Mouse (Mus musculus) intestine, postnatal 0 days (tissue): Measurements from ENCODE around the gene Akap5. TPM values are rescaled to one million over a fixed set of nuclear protein-coding genes. Genes with fewer than 3 reads are reported as not detected.

Experiments used
- ATAC-seq: fragments of 200-750 bp; cut with Nextera tagmentation; 2 replicates; pipeline ENCODE4 v1.8.0; 2017; ENCODE audit warnings: mild to moderate bottlenecking, moderate TSS enrichment, moderate library complexity
- H3K27ac ChIP-seq: fragments of 300-500 bp; sonication (generic); 2 replicates; pipeline ENCODE4 v1.5.1; 2014; ENCODE audit warnings: mild to moderate bottlenecking, low read depth, low read length, moderate library complexity
- H3K27me3 ChIP-seq: fragments of 300-500 bp; sonication (generic); replicated peaks from 2 replicates; pipeline ENCODE4 v1.6.1; 2014; ENCODE audit warnings: low read length, mixed read lengths; ENCODE audit not compliant: control insufficient read depth, insufficient read depth
- H3K36me3 ChIP-seq: fragments of 300-500 bp; sonication (generic); 2 replicates; pipeline ENCODE4 v1.6.1; 2014; ENCODE audit warnings: mild to moderate bottlenecking, moderate library complexity; ENCODE audit not compliant: control insufficient read depth, insufficient read depth
- H3K4me1 ChIP-seq: fragments of 300-500 bp; sonication (generic); replicated peaks from 2 replicates; pipeline ENCODE4 v1.6.1; 2014; ENCODE audit warnings: antibody characterized with exemption, low read length, mixed read lengths; ENCODE audit not compliant: control insufficient read depth, insufficient read depth
- H3K4me2 ChIP-seq: fragments of 300-500 bp; sonication (generic); replicated peaks from 2 replicates; pipeline ENCODE4 v1.6.1; 2014; ENCODE audit warnings: low read depth, mild to moderate bottlenecking, moderate library complexity
- H3K4me3 ChIP-seq: fragments of 300-500 bp; sonication (generic); 2 replicates; pipeline ENCODE4 v1.5.1; 2014; ENCODE audit warnings: low read depth, low read length
- H3K9ac ChIP-seq: fragments of 300-500 bp; sonication (generic); 2 replicates; pipeline ENCODE4 v1.6.1; 2014; ENCODE audit warnings: mild to moderate bottlenecking, low read depth, low read length
- H3K9me3 ChIP-seq: fragments of 300-500 bp; sonication (generic); 2 replicates; pipeline ENCODE4 v1.6.1; 2016; ENCODE audit warnings: mixed run types; ENCODE audit not compliant: control insufficient read depth
- CTCF ChIP-seq: sonication (generic); IDR thresholded peaks from 2 replicates; pipeline ENCODE4 v1.5.1; 2016; ENCODE audit warnings: low read depth, mild to moderate bottlenecking, control low read depth, antibody characterized with exemption, moderate library complexity
- WGBS: fragments of 180-500 bp; shearing (Covaris S2); extraction: QIAGEN DNeasy Blood & Tissue Kit; methylation state at CpG from one replicate; pipeline ENCODE4 v1.1.7; 2014; 5-methylcytosine and 5-hydroxymethylcytosine counted together
- polyA plus RNA-seq: library from polyadenylated mRNA; unstranded; fragments of >200 nt; fragmentation: Nextera tagmentation; extraction: Ambion mirVana; gene quantifications from 2 replicates; pipeline ENCODE4 v1.2.1, GENCODE M21; 2015

The Akap5 gene
- polyA plus RNA-seq, 1 experiment from 2014 or later: 0.85 TPM

DNA sequence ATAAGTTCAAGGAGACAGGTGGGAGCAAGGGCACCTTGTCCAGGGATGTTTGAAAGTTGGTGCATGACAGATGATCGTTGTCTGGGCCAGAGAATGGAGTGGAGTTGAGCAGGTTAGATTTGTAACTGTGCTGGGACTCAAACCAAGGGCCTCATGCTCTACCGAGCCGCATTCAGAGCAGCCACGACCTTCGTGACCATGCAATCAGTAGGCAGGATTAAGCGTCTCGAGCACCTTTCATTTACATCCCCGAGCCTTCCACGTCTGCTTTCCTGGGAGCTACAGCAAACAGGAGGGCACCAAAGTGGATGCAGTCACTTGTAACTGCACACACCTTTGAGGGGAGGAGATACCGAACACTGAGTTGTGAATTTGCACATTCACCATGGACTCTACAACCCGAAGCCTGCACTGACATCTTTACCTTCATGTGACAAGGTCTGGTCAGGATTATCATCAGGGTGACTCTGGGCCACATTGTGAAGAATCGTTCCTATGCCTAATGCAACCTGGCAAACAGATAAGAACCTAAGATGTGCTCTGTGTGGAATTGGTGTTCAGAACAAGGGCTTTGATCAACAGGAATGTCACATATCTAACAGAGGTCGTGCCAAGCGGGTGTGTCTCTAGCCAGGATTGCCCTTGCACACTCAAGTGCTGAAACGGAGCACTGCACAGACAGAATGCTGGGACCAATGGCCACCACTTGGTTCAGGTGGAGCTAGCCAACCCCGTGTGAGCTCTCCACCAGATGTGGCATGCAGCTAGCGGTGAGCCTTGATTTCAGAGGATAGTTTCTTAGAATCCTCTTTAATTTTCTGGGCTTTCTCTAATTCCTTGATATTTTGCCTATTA is 11.6 kb downstream of the Akap5 start:
- Histone ChIP-seq H3K9ac (no peak overlapping the region), H3K36me3 (no peaks in the 10 kb centered on the region), H3K4me2 (no peak overlapping the region), H3K9me3 (no peaks in the 10 kb centered on the region), H3K27ac (no peak overlapping the region), H3K27me3 (no peaks in the 10 kb centered on the region), H3K4me1 (no peaks in the 10 kb centered on the region), H3K4me3 (no peak overlapping the region)
- WGBS: 64% methylated on average over 17 of the region's 17 CpGs
- TF ChIP-seq CTCF: no peak
- ATAC-seq: no peak

DNA sequence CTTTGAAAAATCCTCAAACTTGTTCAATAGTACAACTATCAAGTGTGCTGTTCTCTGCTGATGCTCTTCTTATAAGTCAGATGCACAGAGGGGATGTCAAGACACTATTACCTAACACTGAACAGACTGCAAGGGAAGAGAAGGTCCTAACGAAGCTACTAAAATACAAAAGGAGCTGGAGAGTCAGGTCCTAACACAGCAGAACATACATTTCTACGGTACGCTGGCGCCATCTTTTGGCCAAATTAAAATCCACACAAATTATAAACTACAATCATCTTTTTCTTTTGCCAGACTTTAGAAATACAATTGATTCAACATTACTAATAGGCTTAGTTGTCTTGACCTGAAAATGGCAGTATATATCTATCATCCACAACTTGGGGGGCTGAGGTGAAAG is 16.4 kb downstream of the Akap5 start:
- H3K36me3 ChIP-seq: no peaks in the 10 kb centered on the region
- H3K27ac ChIP-seq: no peak overlapping the region
- no peak overlapping the region for H3K9ac ChIP-seq
- WGBS: 7% methylated on average over 4 of the region's 4 CpGs
- H3K4me2 ChIP-seq: no peak overlapping the region
- H3K9me3 ChIP-seq: no peaks in the 10 kb centered on the region
- no peaks in the 10 kb centered on the region for H3K27me3 ChIP-seq
- no peak overlapping the region for H3K4me3 ChIP-seq
- no peak for ATAC-seq
- TF ChIP-seq CTCF: peak; percentile 89
- no peaks in the 10 kb centered on the region for H3K4me1 ChIP-seq

DNA sequence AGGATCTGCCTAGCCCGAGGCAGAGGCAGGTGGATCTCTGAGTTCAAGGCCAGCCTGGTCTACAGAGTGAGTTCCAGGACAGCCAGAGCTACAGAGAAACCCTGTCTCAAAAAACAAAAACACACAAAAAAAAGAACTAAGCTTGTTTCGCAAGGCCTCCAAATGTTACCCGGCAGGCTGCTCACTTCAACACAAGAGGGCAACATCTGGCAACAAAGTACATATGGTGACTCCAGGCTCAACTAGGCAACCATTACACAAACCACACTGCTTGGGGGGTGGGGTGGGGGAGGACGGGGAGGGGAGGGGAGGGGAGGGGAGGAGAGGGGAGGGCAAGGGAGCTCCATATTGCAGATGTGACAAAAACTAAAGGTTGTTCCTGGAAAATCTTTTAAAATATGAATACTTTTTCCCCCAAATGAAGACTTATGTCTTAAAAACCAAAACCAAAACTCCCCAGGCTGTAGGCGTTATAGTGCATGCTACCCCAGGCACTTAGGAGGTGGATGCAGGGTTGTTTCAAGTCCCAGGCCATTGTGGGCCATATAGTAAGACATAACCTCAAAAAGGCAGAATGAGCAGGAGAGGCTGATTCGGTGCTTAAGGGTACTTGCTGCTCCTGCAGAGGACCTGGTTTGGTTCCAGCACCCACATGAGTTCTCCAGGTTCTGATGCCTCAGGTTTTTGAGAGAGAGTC is 21.2 kb downstream of the Akap5 start:
- Histone ChIP-seq H3K4me1 (no peaks in the 10 kb centered on the region), H3K36me3 (peaks cover 21% of the 10 kb centered on the region; the same call in 1 of the 2 replicates), H3K4me2 (no peak overlapping the region), H3K27ac (no peak overlapping the region), H3K9me3 (no peaks in the 10 kb centered on the region), H3K9ac (no peak overlapping the region), H3K4me3 (no peak overlapping the region), H3K27me3 (no peaks in the 10 kb centered on the region)
- no peak for ATAC-seq
- TF ChIP-seq CTCF: peak; percentile 65
- WGBS: 79% methylated on average over 6 of the region's 6 CpGs

DNA sequence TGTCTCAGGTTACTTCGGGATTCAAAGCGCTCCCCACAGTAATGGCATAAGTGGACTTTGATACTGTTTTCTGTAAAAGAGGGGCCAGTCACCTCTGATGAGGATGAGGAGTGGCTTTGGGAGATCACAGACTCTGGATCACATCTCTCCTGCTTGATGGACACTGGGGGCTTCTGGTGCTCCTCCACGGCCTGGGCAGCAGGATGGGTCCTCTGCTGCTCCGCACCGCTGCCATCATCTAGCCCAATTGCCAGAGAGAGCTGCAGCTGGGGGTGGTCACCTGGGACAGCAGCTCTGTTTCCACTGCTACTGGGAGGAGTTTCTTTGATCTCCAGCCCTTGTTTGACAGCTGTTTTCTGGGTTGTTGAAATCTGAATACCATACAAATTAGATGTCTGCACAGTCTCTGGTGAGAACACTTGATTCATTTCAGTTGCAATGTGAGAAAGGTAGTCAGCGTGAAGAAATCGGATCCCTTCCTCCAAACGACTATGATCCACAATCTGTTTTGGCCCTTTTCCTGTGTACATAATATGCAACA is 25.1 kb downstream of the Akap5 start:
- no peak for ATAC-seq
- no peak for TF ChIP-seq CTCF
- H3K27ac ChIP-seq: no peak overlapping the region
- no peak overlapping the region for H3K9ac ChIP-seq
- H3K27me3 ChIP-seq: no peaks in the 10 kb centered on the region
- H3K4me1 ChIP-seq: no peaks in the 10 kb centered on the region
- no peak overlapping the region for H3K4me2 ChIP-seq
- H3K36me3 ChIP-seq: peaks cover 21% of the 10 kb centered on the region; the same call in 1 of the 2 replicates
- H3K9me3 ChIP-seq: no peaks in the 10 kb centered on the region
- no peak overlapping the region for H3K4me3 ChIP-seq
- WGBS: 83% methylated on average over 8 of the region's 8 CpGs

DNA sequence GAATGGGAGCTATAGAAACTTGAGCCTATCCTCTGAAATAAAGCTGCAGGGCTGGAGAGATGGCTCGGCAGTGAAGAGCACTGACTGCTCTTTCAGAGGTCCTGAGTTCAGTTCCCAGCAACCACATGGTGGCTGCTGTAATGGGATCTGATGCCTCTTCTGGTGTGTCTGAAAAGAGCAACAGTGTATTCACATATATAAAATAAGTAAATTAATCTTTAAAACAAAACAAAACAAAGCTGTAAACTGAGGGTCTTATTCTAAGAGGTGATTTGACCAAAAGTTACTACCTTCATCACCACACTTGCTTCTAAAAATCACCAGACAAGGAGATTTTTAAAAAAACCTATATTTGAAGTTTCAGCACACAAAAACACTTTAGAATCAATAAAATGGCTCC is 36.2 kb downstream of the Akap5 start:
- no peaks in the 10 kb centered on the region for H3K9me3 ChIP-seq

More for the DNA sequence above, 36.2 kb downstream of the Akap5 start:
- Histone ChIP-seq H3K9ac (no peak overlapping the region), H3K27ac (no peak overlapping the region), H3K27me3 (no peaks in the 10 kb centered on the region), H3K4me3 (no peak overlapping the region), H3K36me3 (no peaks in the 10 kb centered on the region), H3K4me2 (no peak overlapping the region), H3K4me1 (no peaks in the 10 kb centered on the region)
- no peak for ATAC-seq
- no peak for TF ChIP-seq CTCF
- 95% methylated on average over 1 of the region's 1 CpGs for WGBS
